Mouse (Mus musculus) urinary bladder, postnatal 4 days (tissue): ENCODE measurements around the gene Adat3.
"Not testable (repeated sequence)": the region's sequence is repeated elsewhere in the genome, so short reads cannot be mapped to it uniquely, and the experiment has no call there.

ENCODE experiments used
- DNase-seq, 2 experiments: peaks; one replicate each; pipeline ENCODE4 v3.0.0; 2021 to 2022; ENCODE audit warnings: low spot score in 2 of 2

Gene Adat3

DNA sequence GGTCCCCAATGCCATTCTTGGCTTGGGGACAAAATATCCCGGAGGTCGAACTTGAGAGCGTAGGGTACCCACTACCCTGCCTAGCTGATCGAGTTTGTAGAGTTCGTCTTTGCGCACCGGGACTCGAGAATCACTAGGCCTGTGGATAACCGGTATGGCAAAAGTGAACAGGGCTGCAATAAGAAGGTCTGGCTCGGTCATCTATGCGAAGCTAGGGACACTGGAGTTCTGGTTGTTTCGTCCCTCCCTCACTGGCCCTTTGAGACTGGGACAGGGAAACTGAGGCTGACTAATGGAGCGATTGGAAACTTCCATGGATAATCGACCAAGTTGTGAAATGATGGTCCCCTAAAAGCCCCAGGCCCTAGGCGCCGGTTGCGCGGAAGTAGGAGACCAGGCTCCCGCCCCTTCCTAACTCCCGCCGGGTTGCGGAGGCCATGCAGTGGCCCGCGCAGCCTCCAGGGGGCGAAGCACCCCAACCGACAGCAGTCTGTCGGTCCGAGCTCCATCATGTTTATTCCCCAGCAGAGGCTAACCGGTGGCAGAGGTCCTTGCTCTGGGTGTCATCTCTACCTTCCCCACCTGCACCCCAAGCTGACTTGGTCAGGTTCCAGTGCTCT is 24.4 kb upstream of the Adat3 start:
- DNase-seq = peak; percentile 80 to 85

DNA sequence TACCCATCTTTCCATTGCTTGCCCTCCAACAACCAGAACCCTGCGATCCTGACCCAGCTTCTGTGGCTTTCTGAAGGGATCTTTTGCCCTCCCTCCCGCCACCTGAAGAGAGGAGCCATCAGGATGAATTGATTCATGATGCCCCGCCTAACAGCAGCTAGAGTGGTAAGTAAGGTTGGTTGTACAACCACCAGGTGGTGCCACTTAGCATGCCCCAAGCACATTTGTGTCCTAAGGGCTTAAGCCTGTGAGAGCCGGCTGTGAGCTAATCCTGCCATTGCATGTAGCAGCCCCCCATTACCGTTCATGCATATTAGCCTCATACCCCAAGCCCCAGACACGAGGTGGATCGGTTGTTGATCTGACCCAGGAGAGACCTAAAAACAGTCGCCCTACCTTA is 23.8 kb upstream of the Adat3 start:
- no peak for DNase-seq

DNA sequence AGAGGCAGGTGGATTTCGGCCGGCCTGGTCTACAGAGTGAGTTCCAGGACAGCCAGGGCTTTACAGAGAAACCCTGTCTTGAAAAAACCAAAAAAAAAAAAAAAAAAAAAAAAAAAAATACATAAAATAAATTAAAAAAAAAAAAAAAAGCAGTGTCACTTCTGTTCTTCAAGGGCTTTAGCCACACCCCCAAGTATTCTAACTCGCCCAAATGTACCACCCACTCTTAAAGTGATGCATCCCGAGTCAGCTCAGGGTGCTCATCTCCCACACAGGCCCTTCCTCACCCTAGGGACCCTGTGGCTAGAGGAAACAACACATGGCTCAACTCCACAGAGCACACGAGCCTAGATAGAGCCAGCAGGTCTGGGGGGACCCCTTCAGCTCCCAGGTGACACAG is 19.6 kb upstream of the Adat3 start:
- DNase-seq = no peak

DNA sequence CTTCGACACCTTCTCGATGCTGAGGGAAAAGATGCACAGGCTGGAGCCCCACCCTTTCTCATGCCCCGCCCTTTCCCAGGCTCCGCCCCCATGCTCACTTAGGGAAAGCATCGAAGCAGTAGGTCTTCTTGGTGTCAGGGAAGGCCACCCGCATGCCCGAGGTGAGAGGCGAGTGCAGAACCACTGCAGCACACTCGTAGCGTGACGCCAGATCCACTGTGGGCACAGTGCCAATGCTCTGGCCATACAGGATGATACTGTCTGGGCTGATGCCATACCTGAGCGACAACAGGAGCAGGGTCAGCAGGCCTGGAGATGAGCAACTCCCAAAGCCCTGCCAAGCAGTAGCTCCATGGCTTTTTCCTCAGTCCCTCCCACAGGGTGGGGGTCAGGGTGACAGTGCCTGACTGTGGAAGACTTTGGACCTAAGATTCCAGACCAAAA is 18.6 kb upstream of the Adat3 start:
- no peak for DNase-seq

DNA sequence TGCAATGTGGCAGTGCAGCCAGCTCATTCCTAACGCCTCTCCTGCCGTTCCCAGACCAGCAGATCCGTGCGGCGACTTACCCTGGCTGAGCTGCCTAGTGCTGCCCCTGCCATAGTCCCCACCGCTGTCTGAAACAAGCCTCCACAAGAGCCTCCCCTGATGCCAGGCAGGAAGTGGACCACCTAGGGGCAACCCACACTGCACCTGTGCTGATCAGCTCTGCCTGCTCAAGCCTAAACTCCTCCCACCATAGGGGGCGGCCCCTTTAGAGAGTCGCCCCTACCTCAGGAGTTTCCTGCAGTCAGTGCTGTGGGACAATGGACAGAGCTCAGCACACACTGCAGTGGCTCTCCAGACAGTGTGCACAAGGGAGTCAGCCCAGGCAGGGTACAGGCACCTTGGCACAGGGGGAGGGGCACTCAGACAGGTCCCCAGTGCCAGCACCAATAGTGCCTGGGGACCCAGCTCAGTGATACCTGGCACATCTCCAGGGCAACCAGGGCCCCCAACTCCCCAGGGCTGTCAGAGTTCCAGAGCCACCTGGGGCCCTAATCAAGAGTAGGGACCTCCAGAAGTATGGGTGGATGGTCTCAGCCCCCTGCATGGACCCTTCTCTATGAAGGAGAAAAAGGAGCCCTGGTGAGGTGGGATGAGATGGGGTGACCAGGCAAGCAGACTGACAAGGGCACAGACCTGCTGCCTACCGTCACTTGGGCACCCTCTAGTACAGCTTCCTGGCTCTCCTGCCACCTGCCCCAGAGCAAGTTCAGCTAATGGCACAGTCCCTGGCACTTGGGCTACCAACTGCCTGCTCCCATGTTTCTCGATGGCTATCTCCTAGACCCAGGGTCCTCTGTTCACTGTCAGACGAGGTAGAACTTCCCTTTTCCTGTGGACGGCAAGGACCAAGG is 17.8 kb upstream of the Adat3 start:
- no peak for DNase-seq

DNA sequence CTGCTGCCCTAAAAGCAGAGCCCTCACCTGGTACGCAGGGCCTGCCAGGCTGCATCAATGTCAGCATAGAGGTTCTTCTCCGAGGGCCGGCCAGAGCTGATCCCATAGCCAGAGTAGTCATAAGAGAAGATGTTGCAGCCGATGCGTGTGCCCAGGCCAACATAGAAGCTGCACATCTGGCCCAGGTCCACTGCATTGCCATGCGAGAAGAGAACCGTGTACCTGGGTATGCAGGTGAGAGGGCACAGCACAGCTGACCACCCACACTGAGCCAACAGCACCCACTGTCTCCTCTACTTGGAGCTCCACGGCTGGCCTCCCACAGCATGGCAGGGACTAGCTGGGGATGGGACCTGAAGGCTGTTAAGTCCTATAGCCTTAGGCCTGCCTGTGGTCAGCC is 17.1 kb upstream of the Adat3 start:
- no peak for DNase-seq

DNA sequence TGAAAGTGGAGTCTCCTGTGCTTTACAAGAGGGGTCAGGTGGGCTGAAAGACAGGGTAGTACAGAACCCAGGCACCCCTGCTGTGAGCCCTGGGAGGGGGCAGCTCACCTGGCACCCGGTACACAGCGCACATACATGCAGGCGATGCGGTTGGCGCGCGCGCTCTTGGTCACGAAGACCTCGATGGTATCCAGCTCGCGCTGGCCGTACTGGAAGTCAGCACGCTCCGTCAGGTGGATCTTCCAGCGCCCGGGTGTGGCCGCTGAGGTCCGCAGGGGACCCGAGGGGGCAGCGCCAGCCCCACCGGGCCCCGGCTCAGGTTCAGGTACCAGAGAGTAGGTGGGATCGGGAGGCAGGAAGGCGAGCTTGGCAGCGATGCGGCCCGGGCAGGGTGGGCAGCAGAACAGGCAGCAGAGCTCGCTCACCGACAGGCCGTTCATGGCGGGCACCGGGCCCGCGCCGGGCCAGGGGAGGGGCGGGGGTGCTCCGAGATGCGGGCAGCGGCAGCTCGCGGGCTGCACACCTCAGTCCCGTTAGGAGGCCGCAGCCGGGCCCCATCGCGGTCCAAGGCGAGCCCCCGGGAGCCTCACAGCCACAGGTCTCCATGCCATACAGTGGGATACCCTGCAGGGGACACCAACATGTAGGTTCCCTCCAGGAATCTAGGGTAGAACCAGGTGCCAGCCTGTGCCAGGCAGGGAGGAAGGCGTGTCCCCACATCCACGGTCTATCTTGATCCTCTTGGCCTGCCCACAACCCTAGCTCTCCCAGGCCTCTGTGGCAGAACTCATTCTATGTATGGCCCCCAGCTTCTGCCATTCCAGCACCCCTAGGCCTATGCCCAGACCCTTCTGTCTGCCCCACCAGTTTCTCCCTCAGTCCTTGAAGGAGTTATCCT is 16.0 kb upstream of the Adat3 start:
- no peak for DNase-seq

DNA sequence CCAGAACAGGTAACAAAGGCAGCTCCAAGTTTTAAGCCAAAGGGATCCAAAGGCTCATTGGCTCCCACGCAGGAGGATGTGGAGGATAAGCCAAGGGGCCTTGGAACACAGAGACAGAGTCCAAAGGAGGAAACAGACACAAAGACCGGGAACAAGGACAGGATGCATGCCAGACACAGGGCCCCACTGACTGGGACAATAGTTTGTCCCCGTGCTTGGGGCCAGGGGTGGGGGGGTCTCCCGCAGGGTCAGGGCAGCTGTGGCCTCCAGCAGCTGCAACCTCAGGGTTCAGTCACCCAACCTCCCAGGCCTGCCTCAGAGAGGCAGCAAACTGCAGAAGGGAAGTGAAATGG is 15.4 kb upstream of the Adat3 start:
- DNase-seq = no peak

DNA sequence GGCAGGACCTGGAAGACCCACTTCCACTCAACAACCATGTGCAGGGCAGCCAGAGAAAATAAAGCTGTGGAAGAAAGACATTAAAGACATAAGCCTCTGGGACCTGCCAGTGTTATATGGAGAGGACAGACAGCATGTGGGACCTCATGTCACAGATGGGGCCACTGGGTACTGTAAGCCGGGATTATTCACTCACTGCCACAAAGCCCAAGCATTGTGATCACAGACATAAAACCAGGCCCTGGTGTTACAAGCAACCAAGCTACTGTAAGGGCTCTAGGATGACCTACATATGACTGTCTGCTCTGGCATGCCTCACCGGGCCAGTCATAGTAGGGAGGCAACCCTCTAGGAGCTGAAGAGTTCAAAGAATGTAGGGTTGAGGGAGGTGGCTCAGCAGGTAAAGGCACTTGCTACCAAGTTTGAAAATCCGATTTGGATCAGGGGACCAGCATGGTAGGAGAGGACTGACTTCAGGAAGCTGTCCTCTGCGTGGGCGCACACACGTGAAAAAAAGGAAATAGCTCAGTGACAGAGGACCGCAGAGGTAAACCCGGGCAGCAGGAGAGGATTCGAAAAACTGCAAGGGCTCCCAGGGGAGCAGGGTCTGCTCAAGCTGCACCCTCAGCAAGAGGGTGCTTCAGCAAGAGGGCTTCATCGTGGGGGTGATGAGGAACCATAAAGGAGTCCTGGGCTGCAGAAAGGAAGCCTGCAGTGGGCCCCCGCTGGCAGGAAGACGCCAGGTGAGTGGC is 13.4 kb upstream of the Adat3 start:
- no peak for DNase-seq

DNA sequence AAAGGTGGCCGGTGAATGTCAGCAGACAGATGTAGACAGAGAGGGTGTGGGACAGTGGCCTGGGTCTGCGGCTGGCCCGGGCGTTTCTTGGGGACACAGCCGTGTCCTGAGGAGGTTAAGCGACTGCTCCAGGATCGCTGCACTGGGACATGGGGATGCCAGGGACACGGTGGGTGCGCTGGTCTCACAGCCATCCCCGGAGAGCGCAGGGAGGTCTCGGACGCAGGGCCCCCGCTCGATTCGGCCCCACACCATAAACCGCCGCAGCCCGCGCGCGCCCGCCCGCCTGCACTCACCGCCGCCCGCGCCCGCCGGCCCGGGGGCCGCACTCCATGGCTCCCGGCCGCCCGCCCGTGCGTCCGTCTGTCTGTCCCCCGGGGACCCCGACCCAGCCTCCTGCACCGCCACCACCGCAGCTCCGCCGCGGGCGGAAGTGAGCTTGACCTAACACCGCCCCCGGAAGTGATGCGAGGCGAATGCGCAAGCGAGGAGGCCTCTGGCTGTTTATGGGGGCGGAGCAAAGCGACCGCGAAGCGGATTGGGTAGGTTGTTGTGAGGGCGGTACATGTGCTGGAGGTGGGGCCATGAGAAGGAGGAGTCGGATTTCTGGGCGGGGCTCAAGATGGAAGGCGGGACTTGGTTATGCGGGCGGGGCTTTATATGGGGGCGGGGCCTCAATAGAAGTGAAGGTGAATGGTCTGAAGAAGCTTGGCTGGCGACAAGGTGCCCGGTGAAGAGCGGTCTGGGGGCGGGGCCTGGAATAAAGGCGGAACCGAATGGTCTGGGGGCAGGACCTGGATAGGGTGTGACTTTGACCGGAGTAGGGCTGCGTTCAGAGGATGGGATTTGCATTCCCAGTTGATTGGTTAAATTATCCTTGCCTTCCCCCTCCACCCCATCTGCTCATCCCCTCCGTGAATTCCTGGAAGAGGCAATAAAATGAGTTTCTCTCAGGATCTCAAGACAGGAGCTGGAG is 12.5 kb upstream of the Adat3 start, which contains the start of gene Abhd17a:
Abhd17a (minus strand) TSS at position 463 of the 976 bp plus-strand sequence.
- DNase-seq = peak; percentile 94 to 98

DNA sequence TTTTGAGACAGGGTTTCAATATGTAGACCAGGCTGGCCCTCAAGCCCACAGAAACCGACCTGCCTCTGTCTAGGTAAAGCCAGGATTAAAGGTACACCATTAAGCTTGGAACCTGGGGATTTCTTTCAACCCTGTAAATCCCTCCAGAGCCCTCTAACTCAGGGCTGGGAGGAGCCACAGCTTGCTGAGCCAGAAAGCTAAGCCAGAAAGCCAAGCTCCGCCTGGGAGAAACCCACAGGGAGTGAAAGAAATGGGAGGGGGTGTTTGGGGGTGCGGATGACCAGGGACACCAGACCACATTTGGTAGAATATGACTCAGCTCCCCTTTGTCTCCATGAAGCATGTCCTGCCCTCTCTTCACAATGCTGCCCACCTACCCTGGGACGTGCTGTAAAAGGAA is 6.4 kb upstream of the Adat3 start:
- no peak for DNase-seq

DNA sequence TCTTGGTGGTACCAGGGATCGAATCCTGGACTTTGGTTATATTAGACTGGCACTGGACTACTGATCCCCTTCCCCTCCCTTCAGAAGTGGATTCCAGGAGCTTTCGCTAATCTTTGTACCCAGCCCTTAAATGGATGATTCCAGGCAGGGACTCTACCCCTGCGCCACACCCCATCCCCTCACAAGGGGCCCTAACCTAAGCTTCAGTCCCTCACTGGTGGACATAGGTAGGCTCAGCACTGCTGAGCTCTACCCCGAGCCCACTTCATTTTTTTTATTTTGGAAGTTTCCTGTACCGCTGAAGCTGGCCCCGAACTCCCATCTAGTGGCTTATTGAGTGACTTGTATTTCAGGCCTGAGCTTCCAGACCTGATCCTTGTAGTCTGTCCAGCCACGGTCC is 684 bp downstream of the Adat3 start:
- DNase-seq = no peak

DNA sequence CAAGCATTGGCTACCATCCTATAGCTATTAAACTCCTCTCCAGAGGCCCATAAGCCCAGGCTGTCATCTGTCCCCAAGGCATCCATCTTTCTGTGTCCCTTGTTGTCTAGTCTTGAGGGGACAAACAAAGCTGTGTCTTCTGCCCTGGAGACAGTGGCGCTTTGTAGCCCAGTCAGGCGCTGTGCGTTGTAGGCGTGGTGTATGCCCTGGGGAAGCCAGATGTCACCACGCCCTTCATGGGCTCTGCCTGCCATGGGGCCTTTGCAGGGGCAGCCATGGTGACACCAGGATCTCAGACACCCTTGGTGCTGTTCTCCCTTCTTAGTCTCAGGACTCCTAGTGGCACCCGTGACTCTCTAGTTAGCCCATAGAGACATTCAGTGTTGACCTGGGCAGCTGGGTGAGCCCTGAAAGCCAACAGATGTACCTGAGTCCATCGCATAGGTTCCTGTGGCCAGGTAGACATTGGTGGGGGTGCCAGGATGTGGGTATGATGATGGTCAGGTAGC is 1.4 kb downstream of the Adat3 start:
- no peak for DNase-seq

DNA sequence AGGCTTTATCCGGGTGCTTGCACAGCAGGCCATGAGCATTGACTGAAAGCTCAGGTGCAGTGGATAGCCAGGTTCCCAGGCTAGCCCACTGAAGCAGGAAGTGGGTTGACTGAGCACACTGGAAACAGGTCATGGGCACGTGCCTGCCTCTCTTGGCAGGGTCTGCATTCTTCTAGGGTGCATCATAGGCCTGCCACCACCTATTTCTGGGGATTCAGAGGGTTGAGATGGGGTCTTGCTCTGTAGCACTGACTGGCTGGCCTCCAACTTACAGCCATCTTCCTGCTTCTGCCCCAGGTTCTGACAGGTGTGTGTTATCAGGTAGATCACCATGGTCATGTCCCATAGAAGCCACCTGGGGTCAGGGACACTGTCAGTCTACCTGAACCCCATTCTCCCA is 2.3 kb downstream of the Adat3 start:
- DNase-seq = no peak

DNA sequence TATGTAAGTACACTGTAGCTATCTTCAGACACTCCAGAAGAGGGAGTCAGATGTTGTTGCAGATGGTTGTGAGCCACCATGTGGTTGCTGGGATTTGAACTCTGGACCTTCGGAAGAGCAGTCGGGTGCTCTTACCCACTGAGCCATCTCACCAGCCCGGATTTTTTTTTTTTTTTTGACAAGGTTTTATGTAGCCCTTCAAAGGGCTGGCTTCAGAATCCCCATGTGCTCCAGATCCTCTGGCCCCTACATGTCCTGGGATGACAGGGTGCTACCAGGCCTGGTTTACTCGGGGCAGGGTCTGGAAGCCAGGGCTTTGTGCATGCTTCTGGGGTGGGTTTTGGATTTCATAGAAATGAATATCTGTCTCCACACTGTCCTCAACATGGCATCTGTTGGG is 3.0 kb downstream of the Adat3 start, which contains the start of gene Gm49322:
Gm49322 (plus strand) TSS at position 301 of the 400 bp plus-strand sequence.
- DNase-seq = not testable (repeated sequence)

DNA sequence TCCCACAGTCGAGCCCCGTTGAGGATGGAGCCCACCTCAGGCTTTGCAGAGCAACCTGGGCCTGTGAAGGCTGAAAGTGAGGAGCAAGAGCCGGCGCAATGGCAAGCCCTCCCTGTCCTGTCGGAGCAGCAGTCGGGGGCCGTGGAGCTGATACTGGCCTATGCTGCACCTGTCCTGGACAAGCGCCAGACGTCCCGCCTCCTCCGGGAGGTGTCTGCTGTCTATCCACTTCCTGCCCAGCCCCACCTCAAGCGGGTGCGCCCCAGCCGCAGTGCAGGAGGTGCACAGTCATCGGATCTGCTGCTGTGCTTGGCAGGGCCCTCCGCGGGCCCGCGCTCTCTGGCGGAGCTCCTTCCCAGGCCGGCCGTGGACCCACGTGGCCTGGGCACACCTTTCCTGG is 3.6 kb downstream of the Adat3 start:
- DNase-seq = no peak

DNA sequence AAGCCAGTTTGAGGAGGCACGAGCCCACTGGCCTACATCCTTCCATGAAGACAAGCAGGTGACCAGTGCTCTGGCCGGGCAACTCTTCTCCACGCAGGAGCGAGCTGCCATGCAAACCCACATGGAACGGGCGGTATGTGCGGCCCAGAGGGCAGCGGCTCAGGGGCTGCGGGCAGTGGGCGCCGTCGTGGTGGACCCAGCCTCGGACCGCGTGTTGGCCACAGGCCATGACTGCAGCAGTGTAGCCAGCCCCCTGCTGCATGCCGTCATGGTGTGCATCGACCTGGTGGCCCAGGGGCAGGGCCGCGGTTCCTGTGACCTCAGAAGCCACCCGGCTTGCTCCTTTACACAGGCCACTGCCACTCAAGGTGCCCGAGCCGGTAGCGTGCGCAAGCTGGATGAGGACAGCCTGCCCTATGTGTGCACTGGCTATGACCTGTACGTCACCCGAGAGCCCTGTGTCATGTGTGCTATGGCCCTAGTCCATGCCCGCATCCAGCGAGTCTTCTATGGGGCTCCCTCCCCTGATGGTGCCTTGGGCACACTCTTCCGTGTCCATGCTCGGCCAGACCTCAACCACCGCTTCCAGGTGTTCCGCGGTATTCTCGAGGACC is 4.2 kb downstream of the Adat3 start:
- DNase-seq = no peak

DNA sequence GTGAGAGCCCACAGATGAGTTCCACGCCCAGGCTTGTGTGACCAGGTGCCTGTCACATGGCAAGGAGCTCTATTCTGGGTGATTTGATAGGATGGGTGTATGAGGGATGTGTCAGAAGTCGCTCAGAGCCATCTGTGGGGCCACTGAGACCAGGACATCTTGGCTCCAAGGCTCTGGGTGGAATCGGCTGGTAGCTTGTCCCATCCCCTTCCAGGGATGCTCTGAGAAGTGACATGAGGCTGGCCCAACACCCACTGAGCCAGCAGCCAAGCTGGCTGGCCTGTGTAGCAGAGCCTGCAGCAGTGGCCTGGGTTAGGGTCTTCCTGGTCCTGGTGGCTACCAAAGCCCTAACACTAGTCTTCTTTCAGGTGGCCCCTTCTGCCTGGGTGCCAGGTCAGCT is 5.8 kb downstream of the Adat3 start:
- DNase-seq = no peak

DNA sequence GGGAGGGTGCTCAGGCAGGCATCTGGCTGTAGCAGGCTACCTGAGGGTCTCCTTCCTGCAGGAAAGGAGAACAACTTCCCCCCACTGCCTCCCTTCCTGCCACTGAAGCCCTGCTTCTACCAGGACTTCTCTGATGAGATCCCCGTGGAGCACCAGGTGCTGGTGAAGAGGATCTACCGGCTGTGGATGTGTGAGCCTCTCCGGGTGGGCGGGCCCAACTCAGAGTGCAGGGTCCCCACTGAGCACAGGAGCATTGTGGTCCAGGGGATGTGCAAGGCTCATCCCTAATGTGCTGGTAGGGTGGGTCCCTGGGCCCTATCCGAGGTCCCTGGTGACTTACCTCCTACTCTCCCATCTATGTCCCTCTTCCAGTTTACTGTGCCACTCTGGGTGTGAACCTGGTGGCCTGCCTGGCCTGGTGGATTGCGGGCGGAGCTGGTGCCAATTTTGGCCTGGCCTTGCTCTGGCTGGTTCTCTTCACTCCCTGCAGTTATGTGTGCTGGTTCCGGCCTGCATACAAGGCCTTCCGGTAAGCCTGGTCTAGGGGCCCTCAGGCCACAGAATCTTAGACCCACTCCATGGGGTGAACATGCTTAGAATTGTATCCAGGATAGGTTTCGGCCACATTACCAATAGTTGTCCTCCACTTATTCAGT is 6.7 kb downstream of the Adat3 start:
- no peak for DNase-seq
